ENCODE assay signal across 8 mouse cellular contexts in genomic region chr11:118212636-118213112, GRCm38 (mm10). TPM values are rescaled to one million over a fixed set of nuclear protein-coding genes. Genes with fewer than 3 reads are reported as not detected.
DNase-seq lines count a peak whose midpoint lies in the region; ATAC-seq and TF ChIP-seq lines count a peak whose summit lies in the region.
"Had no signal": no experiment of that assay in that cellular context is flagged by ENCODE, and none has a peak within 500 bp of the region (broad histone marks: within the 10 kb centered on the region; RNA-seq: fewer than 3 reads in every experiment).

No protein-coding gene starts in this region.

- no peaks in the 10 kb centered on the region for H3K9me3 ChIP-seq in liver, embryonic 14.5 days (ENCODE audit: control insufficient read depth, low read length)
- H3K9me3 ChIP-seq in hindbrain, postnatal 0 days (ENCODE audit: low read length) = no peaks in the 10 kb centered on the region
- H3K9me3 ChIP-seq: heart, embryonic 15.5 days had no signal

- H3K27me3 ChIP-seq in liver, embryonic 14.5 days (ENCODE audit: control insufficient read depth, insufficient read depth, low read length) = no peaks in the 10 kb centered on the region
- H3K27me3 ChIP-seq in Patski = no peaks in the 10 kb centered on the region
- no peaks in the 10 kb centered on the region for H3K27me3 ChIP-seq in hindbrain, postnatal 0 days (ENCODE audit: insufficient read depth, low read length)
- H3K27me3 ChIP-seq: heart, embryonic 15.5 days had no signal

- TF ChIP-seq EP300 in liver, embryonic 14.5 days (IDR thresholded peaks at IDR 0.05; ENCODE audit: low read depth) = no peak

- H3K27ac ChIP-seq in liver, embryonic 14.5 days = no peak overlapping the region
- H3K27ac ChIP-seq in hindbrain, postnatal 0 days = peak overlapping the region; percentile 61; the same call in 1 of the 2 replicates

- WGBS in liver, embryonic 14.5 days (ENCODE audit: insufficient replicate concordance) = 45% methylated on average over 7 of the region's 7 CpGs
- 54% methylated on average over 7 of the region's 7 CpGs for WGBS in hindbrain, postnatal 0 days

- TF ChIP-seq CTCF in liver, embryonic 14.5 days (IDR thresholded peaks at IDR 0.05; ENCODE audit: low read depth) = no peak
- no peak for TF ChIP-seq CTCF in Patski (IDR thresholded peaks at IDR 0.05)
- no peak for TF ChIP-seq CTCF in hindbrain, postnatal 0 days (IDR thresholded peaks at IDR 0.05; ENCODE audit: low read depth)

- POLR2A ChIA-PET in Patski (lab: Charles Lee) = interaction anchor here (0.6 to 1.3 kb wide), 2 partner anchors 11 to 18 kb away, joined by 4 read pairs; no protein-coding TSS in a partner anchor

- H3K4me2 ChIP-seq in liver, embryonic 14.5 days (ENCODE audit: low read depth) = no peak overlapping the region
- no peak overlapping the region for H3K4me2 ChIP-seq in hindbrain, postnatal 0 days (ENCODE audit: low read depth, low read length)
- H3K4me2 ChIP-seq: heart, embryonic 15.5 days had no signal

- H3K4me3 ChIP-seq in liver, embryonic 14.5 days (ENCODE audit: insufficient read depth in 1 of 2, low read depth in 2 of 2, low read length in 2 of 2) = no peak overlapping the region
- H3K4me3 ChIP-seq in hindbrain, postnatal 0 days (ENCODE audit: low read length) = no peak overlapping the region
- H3K4me3 ChIP-seq: heart, embryonic 15.5 days had no signal

- in situ Hi-C loops in Patski (cut with MboI; ENCODE audit: low pct_unique_long_range_greater_than_20kb) = no loop called here

- H3K9ac ChIP-seq in liver, embryonic 14.5 days (replicated peaks) = no peak overlapping the region
- no peak overlapping the region for H3K9ac ChIP-seq in hindbrain, postnatal 0 days (replicated peaks; ENCODE audit: low read length)
- H3K9ac ChIP-seq: heart, embryonic 15.5 days had no signal

- DNase-seq in liver, embryonic 14.5 days (ENCODE audit: low read depth in 3 of 3, low spot score in 3 of 3) = no peak
- no peak for DNase-seq in liver
- DNase-seq in Patski (ENCODE audit: low read depth, low spot score) = no peak
- no peak for DNase-seq in hindbrain, postnatal 0 days (ENCODE audit: low spot score)
- peak; percentile 50 to 72 for DNase-seq in natural killer cell, adult 2 months (ENCODE audit: low spot score in 2 of 2)
- DNase-seq in adipocyte (ENCODE audit: low spot score) = no peak
- DNase-seq in c-Kit-positive CD71-positive TER-119-positive erythroid progenitor cells, embryonic 14.5 days (ENCODE audit: low spot score) = no peak

- H3K36me3 ChIP-seq in liver, embryonic 14.5 days (replicated peaks; ENCODE audit: control insufficient read depth, insufficient read depth, low read depth) = no peaks in the 10 kb centered on the region
- H3K36me3 ChIP-seq in hindbrain, postnatal 0 days (ENCODE audit: insufficient read depth, low read length) = no peaks in the 10 kb centered on the region
- H3K36me3 ChIP-seq: heart, embryonic 15.5 days had no signal

- peaks cover 0 to 24% of the 10 kb centered on the region in 2 experiments; a peak in 2 of 4 replicates for H3K4me1 ChIP-seq in liver, embryonic 14.5 days (replicated peaks; ENCODE audit: control insufficient read depth in 2 of 2, insufficient read depth in 2 of 2, low read length in 1 of 2)
- H3K4me1 ChIP-seq in hindbrain, postnatal 0 days (ENCODE audit: insufficient read depth, low read length) = peaks cover 54% of the 10 kb centered on the region

- CTCF ChIA-PET in Patski (lab: Charles Lee) = interaction anchor here (0.7 to 2.0 kb wide), 4 partner anchors 13 to 130 kb away, joined by 3 to 6 read pairs (median 4); no protein-coding TSS in a partner anchor

- peak; percentile 18; the same call in 1 of the 2 replicates for ATAC-seq in liver, embryonic 14.5 days (ENCODE audit: insufficient read depth)
- ATAC-seq in Patski = peak; percentile 50
- ATAC-seq in hindbrain, postnatal 0 days = no peak

RNA-seq across cellular contexts. Expression of gene Cyth1, which starts 35.7 kb away (rescaled TPM):
- 2.1 and 2.7 TPM in 2 replicates for polyA plus RNA-seq in liver, embryonic 14.5 days (2012; rRNA removed)
- polyA plus RNA-seq in liver, embryonic 14.5 days (2014; fragmentation: Nextera tagmentation; extraction: Ambion mirVana) = 1.7 and 1.9 TPM in 2 replicates
- polyA plus RNA-seq in Patski (2021) = 30.8 TPM
- 42.9 and 48.3 TPM in 2 replicates for total RNA-seq in hindbrain, postnatal 0 days (2014; rRNA removed)
- 15.7 and 19.5 TPM in 2 replicates for polyA plus RNA-seq in hindbrain, postnatal 0 days (2015; fragmentation: Nextera tagmentation; extraction: Ambion mirVana)

Comparison
In these comparisons a context has a peak if more than half of its experiments do, and no peak if none do; other contexts are left out.
1. DNase-seq: peak in natural killer cell, adult 2 months (2 of 2); none in liver, embryonic 14.5 days (0 of 3), liver (single experiment), Patski (single experiment), hindbrain, postnatal 0 days (single experiment), adipocyte (single experiment) and c-Kit-positive CD71-positive TER-119-positive erythroid progenitor cells, embryonic 14.5 days (single experiment).